Mouse (Mus musculus) ES-Bruce4 (cell line): Measurements from ENCODE around the gene Foxr1.

Experiments used
- CTCF ChIP-seq: IDR thresholded peaks from one replicate; pipeline ENCODE4 v1.8.1; 2011; ENCODE audit warnings: low read depth, low read length
- POLR2A ChIP-seq: IDR thresholded peaks from one replicate; pipeline ENCODE4 v1.8.1; 2011; ENCODE audit warnings: low read length; ENCODE audit not compliant: insufficient read depth

DNA sequence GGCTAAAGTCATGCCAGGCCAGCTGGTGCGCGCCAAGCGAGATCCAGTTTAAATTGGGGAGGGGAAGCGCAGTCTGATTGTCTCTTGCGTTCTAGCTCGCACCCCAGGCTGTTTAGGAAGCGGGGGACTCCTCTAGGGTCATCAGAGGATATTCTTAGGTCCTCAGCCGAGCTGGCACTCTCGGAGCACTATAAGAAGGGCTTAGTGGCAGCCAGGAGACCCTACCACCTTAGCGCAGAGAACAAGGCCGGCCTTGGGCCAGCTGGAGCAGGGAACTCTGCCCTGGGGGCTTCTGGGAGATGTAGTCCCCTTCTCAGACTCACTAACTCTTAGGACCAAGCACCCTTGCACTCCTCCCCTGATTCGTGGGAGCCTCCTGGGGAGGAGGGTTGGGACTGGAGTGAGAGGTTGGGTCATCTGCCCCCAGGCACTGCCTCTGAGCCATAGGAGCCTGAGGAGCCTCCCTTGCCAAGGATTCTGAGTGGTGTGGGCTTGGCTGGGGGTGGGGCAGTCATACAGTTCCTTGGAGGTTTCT is 42.6 kb upstream of the Foxr1 start:
- TF ChIP-seq CTCF: no peak
- no peak for TF ChIP-seq POLR2A
